Mouse (Mus musculus): ENCODE measurements around the gene Shisa5. TPM values are rescaled to one million over a fixed set of nuclear protein-coding genes. Genes with fewer than 3 reads are reported as not detected.

Gene Shisa5
- polyA plus RNA-seq, 1 experiment from 2014 or later, result 311 TPM

DNA sequence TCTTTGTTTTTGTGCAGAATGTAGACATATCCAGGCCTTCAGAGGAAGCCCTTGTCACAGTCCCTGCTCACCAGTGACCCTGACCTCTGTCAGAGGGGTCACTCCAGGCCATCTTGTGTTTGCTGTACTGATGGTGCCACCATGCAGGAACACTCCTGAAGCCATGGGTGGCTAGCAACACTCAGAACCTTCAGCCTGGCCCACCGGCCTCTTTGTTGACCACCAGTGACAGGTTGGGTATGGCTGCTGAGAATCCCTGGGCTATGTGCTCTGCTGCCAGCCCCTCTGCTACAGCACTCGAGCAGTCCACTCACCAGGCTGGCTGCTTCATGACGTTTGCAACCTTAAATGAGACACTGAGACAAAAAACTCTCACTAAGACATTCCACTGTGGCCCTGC, 8.1 kb upstream of the Shisa5 start:
- Histone ChIP-seq H3K4me1 (replicated peaks; ENCODE audit: control insufficient read depth, insufficient read depth, low read length) (peaks cover 7% of the 10 kb centered on the region; the same call in 1 of the 2 replicates), H3K27ac (ENCODE audit: low read depth, low read length) (no peak overlapping the region), H3K4me2 (replicated peaks; ENCODE audit: low read depth) (no peak overlapping the region), H3K9ac (ENCODE audit: low read depth, low read length) (no peak overlapping the region), H3K4me3 (ENCODE audit: low read depth, low read length) (no peak overlapping the region), H3K9me3 (ENCODE audit: control insufficient read depth) (no peaks in the 10 kb centered on the region), H3K36me3 (ENCODE audit: control insufficient read depth, insufficient read depth) (peaks cover 34% of the 10 kb centered on the region), H3K27me3 (replicated peaks; ENCODE audit: control insufficient read depth, insufficient read depth, low read length) (no peaks in the 10 kb centered on the region)
- no peak for TF ChIP-seq CTCF (IDR thresholded peaks at IDR 0.05; ENCODE audit: low read depth)
- 71% methylated on average over 3 of the region's 3 CpGs for WGBS
- no peak for ATAC-seq

DNA sequence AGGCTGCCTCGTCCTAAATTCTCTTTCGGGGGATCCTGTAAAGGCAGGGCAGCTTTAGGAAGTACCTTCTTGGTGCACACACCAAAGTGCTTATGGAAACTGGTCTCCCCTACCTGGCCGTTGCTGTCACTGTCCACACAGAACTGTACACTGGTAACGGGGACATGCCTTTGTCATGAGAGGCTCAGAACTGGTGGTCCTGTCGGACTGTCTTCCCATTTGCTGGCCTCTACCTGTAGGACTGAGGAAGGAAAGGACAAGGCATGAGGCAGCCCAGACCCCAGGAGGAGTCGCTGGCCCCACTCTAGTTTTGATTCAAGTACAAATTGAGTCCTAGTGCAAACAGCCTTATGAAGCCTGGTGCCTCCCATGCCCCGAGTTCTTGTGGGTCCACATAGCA, 7.4 kb upstream of the Shisa5 start:
- Histone ChIP-seq H3K9ac (ENCODE audit: low read depth, low read length) (no peak overlapping the region), H3K4me3 (ENCODE audit: low read depth, low read length) (no peak overlapping the region), H3K4me2 (replicated peaks; ENCODE audit: low read depth) (no peak overlapping the region), H3K4me1 (replicated peaks; ENCODE audit: control insufficient read depth, insufficient read depth, low read length) (peaks cover 7% of the 10 kb centered on the region; the same call in 1 of the 2 replicates), H3K9me3 (ENCODE audit: control insufficient read depth) (no peaks in the 10 kb centered on the region), H3K27ac (ENCODE audit: low read depth, low read length) (no peak overlapping the region), H3K27me3 (replicated peaks; ENCODE audit: control insufficient read depth, insufficient read depth, low read length) (no peaks in the 10 kb centered on the region), H3K36me3 (ENCODE audit: control insufficient read depth, insufficient read depth) (peaks cover 29% of the 10 kb centered on the region)
- ATAC-seq, result no peak; the same call in 1 of the 2 replicates
- TF ChIP-seq CTCF (IDR thresholded peaks at IDR 0.05; ENCODE audit: low read depth), result no peak
- 92% methylated on average over 7 of the region's 7 CpGs for WGBS

DNA sequence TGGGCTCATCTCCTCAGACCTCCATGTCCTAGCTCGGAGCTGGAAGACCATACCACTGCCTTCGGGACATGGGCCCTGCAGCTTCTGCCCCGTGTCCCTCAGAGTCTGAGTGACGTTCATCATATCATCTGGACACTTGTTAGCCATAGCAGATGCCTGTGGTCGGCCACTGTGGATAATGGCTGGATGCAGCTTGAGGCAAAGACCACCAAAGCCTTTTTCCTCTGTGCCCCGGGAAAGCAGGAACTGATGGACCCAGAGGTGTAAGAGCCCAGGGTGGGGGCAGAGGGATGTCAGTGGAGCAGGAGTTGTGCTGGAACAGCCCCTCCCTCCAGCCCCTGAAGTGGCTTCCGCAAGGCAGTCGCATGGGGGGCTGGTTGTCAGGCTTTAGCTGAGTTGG, 6.7 kb upstream of the Shisa5 start:
- Histone ChIP-seq H3K9me3 (ENCODE audit: control insufficient read depth) (no peaks in the 10 kb centered on the region), H3K4me1 (replicated peaks; ENCODE audit: control insufficient read depth, insufficient read depth, low read length) (peaks cover 7% of the 10 kb centered on the region; the same call in 1 of the 2 replicates), H3K27ac (ENCODE audit: low read depth, low read length) (no peak overlapping the region), H3K36me3 (ENCODE audit: control insufficient read depth, insufficient read depth) (peaks cover 25% of the 10 kb centered on the region), H3K9ac (ENCODE audit: low read depth, low read length) (no peak overlapping the region), H3K4me2 (replicated peaks; ENCODE audit: low read depth) (no peak overlapping the region), H3K27me3 (replicated peaks; ENCODE audit: control insufficient read depth, insufficient read depth, low read length) (no peaks in the 10 kb centered on the region), H3K4me3 (ENCODE audit: low read depth, low read length) (no peak overlapping the region)
- no peak for TF ChIP-seq CTCF (IDR thresholded peaks at IDR 0.05; ENCODE audit: low read depth)
- no peak for ATAC-seq
- WGBS, result 89% methylated on average over 8 of the region's 8 CpGs

DNA sequence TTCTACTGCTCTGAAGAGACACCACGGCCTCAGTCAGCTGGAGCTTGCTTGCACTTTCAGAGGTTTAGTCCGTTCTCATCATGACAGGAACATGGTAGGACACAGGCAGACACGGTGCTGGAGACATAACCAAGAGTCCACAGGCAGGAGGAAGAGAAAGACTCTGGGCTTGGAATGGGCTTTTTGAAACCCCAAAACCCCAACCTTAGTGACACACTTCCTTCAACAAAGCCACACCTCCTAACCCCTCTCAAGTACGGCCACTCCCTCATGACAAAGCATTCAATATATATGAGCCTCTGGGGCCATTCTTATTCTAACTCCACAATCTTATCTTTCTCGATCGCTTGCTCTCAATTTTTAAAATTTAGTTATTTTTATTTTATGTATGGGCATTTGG, 5.9 kb upstream of the Shisa5 start:
- Histone ChIP-seq H3K36me3 (ENCODE audit: control insufficient read depth, insufficient read depth) (peaks cover 18% of the 10 kb centered on the region), H3K4me1 (replicated peaks; ENCODE audit: control insufficient read depth, insufficient read depth, low read length) (peaks cover 7% of the 10 kb centered on the region; the same call in 1 of the 2 replicates), H3K27ac (ENCODE audit: low read depth, low read length) (no peak overlapping the region), H3K9me3 (ENCODE audit: control insufficient read depth) (no peaks in the 10 kb centered on the region), H3K27me3 (replicated peaks; ENCODE audit: control insufficient read depth, insufficient read depth, low read length) (no peaks in the 10 kb centered on the region), H3K4me2 (replicated peaks; ENCODE audit: low read depth) (no peak overlapping the region), H3K9ac (ENCODE audit: low read depth, low read length) (no peak overlapping the region), H3K4me3 (ENCODE audit: low read depth, low read length) (no peak overlapping the region)
- 79% methylated on average over 6 of the region's 6 CpGs for WGBS
- TF ChIP-seq CTCF (IDR thresholded peaks at IDR 0.05; ENCODE audit: low read depth), result no peak
- no peak for ATAC-seq

DNA sequence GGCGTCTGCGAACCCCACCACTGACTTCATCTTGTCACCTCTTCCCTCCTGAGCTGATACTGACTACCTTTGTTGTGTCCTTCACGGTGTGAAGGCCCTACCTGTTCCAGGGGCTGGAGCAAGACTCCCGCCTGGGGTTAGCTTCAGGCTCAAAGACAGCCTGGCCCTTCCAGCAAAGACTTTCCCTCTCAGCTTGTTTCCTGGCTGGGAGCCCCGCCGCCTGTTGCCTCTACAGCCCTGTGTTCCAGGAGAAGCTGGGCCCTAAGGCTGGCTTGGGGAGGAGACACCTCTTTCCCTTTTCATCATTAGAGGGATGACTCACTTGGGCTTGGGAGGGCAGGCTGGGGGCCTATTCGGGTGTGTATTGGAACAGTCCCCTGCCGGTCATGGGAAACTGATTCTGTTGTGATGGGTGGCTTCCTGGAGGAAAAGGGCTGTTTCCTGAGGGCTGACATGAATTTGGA, 568 bp downstream of the Shisa5 start:
- peak overlapping the region; percentile 83 for H3K27ac ChIP-seq (ENCODE audit: low read depth, low read length)
- peaks cover 5% of the 10 kb centered on the region; the same call in 1 of the 2 replicates for H3K4me1 ChIP-seq (replicated peaks; ENCODE audit: control insufficient read depth, insufficient read depth, low read length)
- TF ChIP-seq CTCF (IDR thresholded peaks at IDR 0.05; ENCODE audit: low read depth), result no peak
- ATAC-seq, result peak; percentile 14
- H3K36me3 ChIP-seq (ENCODE audit: control insufficient read depth, insufficient read depth), result no peaks in the 10 kb centered on the region
- H3K9ac ChIP-seq (ENCODE audit: low read depth, low read length), result peak overlapping the region; percentile 81
- peak overlapping the region; percentile 76 for H3K4me3 ChIP-seq (ENCODE audit: low read depth, low read length)
- peak overlapping the region; percentile 84 for H3K4me2 ChIP-seq (replicated peaks; ENCODE audit: low read depth)
- no peaks in the 10 kb centered on the region for H3K9me3 ChIP-seq (ENCODE audit: control insufficient read depth)
- H3K27me3 ChIP-seq (replicated peaks; ENCODE audit: control insufficient read depth, insufficient read depth, low read length), result no peaks in the 10 kb centered on the region
- 13% methylated on average over 8 of the region's 8 CpGs for WGBS

DNA sequence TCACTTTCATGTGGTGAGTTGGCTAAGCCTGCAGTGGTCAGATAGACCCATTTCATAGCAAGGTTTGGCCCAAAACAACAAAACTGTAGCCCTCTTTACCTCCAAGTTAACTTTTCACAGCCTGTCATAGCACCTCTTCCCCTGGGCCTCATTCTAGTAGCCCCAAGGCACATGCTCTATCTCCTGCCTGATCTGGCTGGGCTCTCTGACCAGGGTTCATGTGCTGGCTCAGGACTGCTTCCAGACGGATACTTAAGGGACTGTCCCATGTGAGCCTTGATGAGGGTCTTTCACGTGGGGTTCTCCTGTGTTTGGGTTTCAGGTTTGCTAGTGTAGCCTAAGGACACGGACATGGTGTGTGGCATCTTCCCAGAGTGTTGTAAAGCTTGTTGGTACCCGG, 1.3 kb downstream of the Shisa5 start:
- Histone ChIP-seq H3K4me1 (replicated peaks; ENCODE audit: control insufficient read depth, insufficient read depth, low read length) (peaks cover 5% of the 10 kb centered on the region; the same call in 1 of the 2 replicates), H3K36me3 (ENCODE audit: control insufficient read depth, insufficient read depth) (no peaks in the 10 kb centered on the region; the same call in 1 of the 2 replicates), H3K27me3 (replicated peaks; ENCODE audit: control insufficient read depth, insufficient read depth, low read length) (no peaks in the 10 kb centered on the region), H3K27ac (ENCODE audit: low read depth, low read length) (peak overlapping the region; percentile 88), H3K9ac (ENCODE audit: low read depth, low read length) (no peak overlapping the region), H3K9me3 (ENCODE audit: control insufficient read depth) (no peaks in the 10 kb centered on the region), H3K4me2 (replicated peaks; ENCODE audit: low read depth) (peak overlapping the region; percentile 84), H3K4me3 (ENCODE audit: low read depth, low read length) (peak overlapping the region; percentile 76; the same call in 1 of the 2 replicates)
- no peak for ATAC-seq
- 62% methylated on average over 4 of the region's 4 CpGs for WGBS
- no peak for TF ChIP-seq CTCF (IDR thresholded peaks at IDR 0.05; ENCODE audit: low read depth)

All from intestine, postnatal 0 days (tissue).